Comparison of ENCODE assay signal across 22 mouse cellular contexts in the genomic region with DNA sequence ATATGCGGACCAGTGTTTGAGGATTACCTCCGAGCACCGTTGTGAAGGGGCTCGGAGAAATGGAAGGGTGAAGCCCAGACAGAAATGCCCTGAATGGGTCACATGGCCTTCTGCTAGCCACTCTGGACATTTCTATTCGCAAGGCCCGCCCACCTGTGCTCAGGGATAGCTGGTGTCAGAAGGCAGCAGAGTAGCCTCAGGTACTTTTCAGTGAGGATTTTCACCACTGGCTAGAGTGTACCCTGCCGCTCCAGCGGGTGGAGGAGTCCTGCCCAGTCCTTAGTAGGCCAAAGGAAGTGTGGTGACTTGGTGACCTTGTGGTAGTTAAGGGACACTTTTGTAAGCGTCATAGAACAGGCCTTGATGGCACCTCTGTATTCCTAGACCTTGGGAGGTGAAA. TPM values are rescaled to one million over a fixed set of nuclear protein-coding genes. Genes with fewer than 3 reads are reported as not detected.
DNase-seq lines count a peak whose midpoint lies in the region; ATAC-seq and TF ChIP-seq lines count a peak whose summit lies in the region.
"Had no signal": no experiment of that assay in that cellular context is flagged by ENCODE, and none has a peak within 500 bp of the region (broad histone marks: within the 10 kb centered on the region; RNA-seq: fewer than 3 reads in every experiment).

No protein-coding gene starts in this region.

- H3K9ac ChIP-seq in intestine, postnatal 0 days (ENCODE audit: low read depth, low read length): no peak overlapping the region
- H3K9ac ChIP-seq in intestine, embryonic 15.5 days: no peak overlapping the region
- H3K9ac ChIP-seq: forebrain, postnatal 0 days had no signal

- no peak for ATAC-seq in intestine, postnatal 0 days
- ATAC-seq in intestine, embryonic 15.5 days: no peak
- ATAC-seq: CD4-positive, CD25-positive, alpha-beta regulatory T cell, adult 4 months; forebrain, embryonic 13.5 days; forebrain, postnatal 0 days; hindbrain, embryonic 16.5 days had no signal

- H3K4me1 ChIP-seq in intestine, postnatal 0 days (replicated peaks; ENCODE audit: control insufficient read depth, insufficient read depth, low read length): peaks cover 19% of the 10 kb centered on the region; the same call in 1 of the 2 replicates
- H3K4me1 ChIP-seq in intestine, embryonic 15.5 days (replicated peaks): peaks cover 32% of the 10 kb centered on the region
- peaks cover 55% of the 10 kb centered on the region for H3K4me1 ChIP-seq in brown adipose tissue, adult 24 weeks (ENCODE audit: control insufficient read depth, insufficient read depth, insufficient read length, low read length)

- no peaks in the 10 kb centered on the region for H3K27me3 ChIP-seq in intestine, postnatal 0 days (replicated peaks; ENCODE audit: control insufficient read depth, insufficient read depth, low read length)
- no peaks in the 10 kb centered on the region for H3K27me3 ChIP-seq in intestine, embryonic 15.5 days (replicated peaks)
- H3K27me3 ChIP-seq: forebrain, embryonic 13.5 days had no signal

- H3K27ac ChIP-seq in intestine, postnatal 0 days (ENCODE audit: low read depth, low read length): peak overlapping the region; percentile 46; the same call in 1 of the 2 replicates
- H3K27ac ChIP-seq in intestine, embryonic 15.5 days: no peak overlapping the region
- peak overlapping the region; percentile 69 for H3K27ac ChIP-seq in brown adipose tissue, adult 24 weeks (replicated peaks; ENCODE audit: low read depth, low read length)
- H3K27ac ChIP-seq: embryonic facial prominence, embryonic 10.5 days; forebrain, embryonic 13.5 days; gastrocnemius, adult 2 months; hindbrain, embryonic 10.5 days had no signal

- H3K4me2 ChIP-seq in intestine, postnatal 0 days (replicated peaks; ENCODE audit: low read depth): no peak overlapping the region
- no peak overlapping the region for H3K4me2 ChIP-seq in intestine, embryonic 15.5 days (replicated peaks)
- H3K4me2 ChIP-seq: forebrain, embryonic 13.5 days had no signal

- H3K9me3 ChIP-seq in intestine, postnatal 0 days (ENCODE audit: control insufficient read depth): no peaks in the 10 kb centered on the region
- H3K9me3 ChIP-seq in intestine, embryonic 15.5 days: no peaks in the 10 kb centered on the region
- H3K9me3 ChIP-seq: embryonic facial prominence, embryonic 10.5 days; forebrain, embryonic 13.5 days; G1E; hindbrain, embryonic 10.5 days had no signal

- TF ChIP-seq CTCF in intestine, postnatal 0 days (IDR thresholded peaks at IDR 0.05; ENCODE audit: low read depth): no peak

- WGBS in intestine, postnatal 0 days: 75% methylated on average over 9 of the region's 9 CpGs
- 84% methylated on average over 9 of the region's 9 CpGs for WGBS in intestine, embryonic 15.5 days

- H3K4me3 ChIP-seq in intestine, postnatal 0 days (ENCODE audit: low read depth, low read length): no peak overlapping the region
- no peak overlapping the region for H3K4me3 ChIP-seq in intestine, embryonic 15.5 days (replicated peaks)
- H3K4me3 ChIP-seq in brown adipose tissue, adult 24 weeks (ENCODE audit: insufficient read depth, low read depth, low read length): no peak overlapping the region
- H3K4me3 ChIP-seq: embryonic facial prominence, embryonic 10.5 days; forebrain, embryonic 13.5 days; gastrocnemius, adult 2 months; hindbrain, embryonic 10.5 days had no signal

- peak; percentile 39 for DNase-seq in adrenal gland, postnatal 14 days
- no peak for DNase-seq in adrenal gland, adult 2 months
- DNase-seq in kidney, postnatal 36 days: peak; percentile 50 to 54
- DNase-seq in kidney, adult 8-10 months: no peak
- DNase-seq in thymus, postnatal 4 days: no peak
- DNase-seq: adrenal gland, postnatal 10 days; B cell, adult 2 months; cerebellum, adult 2 months; cerebellum, postnatal 10 days; forebrain, postnatal 0 days; gastrocnemius, adult 2 months; gastrocnemius, postnatal 25 days; heart, postnatal 14 days had no signal

- H3K36me3 ChIP-seq in intestine, postnatal 0 days (ENCODE audit: control insufficient read depth, insufficient read depth): peaks cover 63% of the 10 kb centered on the region
- H3K36me3 ChIP-seq in intestine, embryonic 15.5 days: peaks cover 8% of the 10 kb centered on the region

RNA-seq across cellular contexts. Expression of gene Bri3, which starts 17.1 kb away (rescaled TPM):
- total RNA-seq in adrenal gland, postnatal 14 days (2021): 123 and 128 TPM in 2 replicates
- total RNA-seq in adrenal gland, adult 2 months (2021): 100 to 1,000 TPM; 127 TPM
- 248 and 377 TPM in 2 replicates for polyA plus RNA-seq in adrenal gland, adult 2 months (2012; rRNA removed)
- polyA plus RNA-seq in intestine, postnatal 0 days (2015; fragmentation: Nextera tagmentation; extraction: Ambion mirVana): 313 and 341 TPM in 2 replicates
- polyA plus RNA-seq in intestine, embryonic 15.5 days (2015; fragmentation: Nextera tagmentation; extraction: Ambion mirVana): 130 and 133 TPM in 2 replicates
- 230 and 282 TPM in 2 replicates for polyA plus RNA-seq in brown adipose tissue, adult 24 weeks (2012; ENCODE audit: insufficient read depth, insufficient read length, missing spikeins)

RNA-seq across cellular contexts. Expression of gene Tecpr1, which starts 37.9 kb away (rescaled TPM):
- 79.1 and 89.2 TPM in 2 replicates for total RNA-seq in adrenal gland, postnatal 14 days (2021)
- 100 to 1,000 TPM in 1 of 2 experiments, 10 to 100 TPM in 1; 77.8 to 125 TPM for total RNA-seq in adrenal gland, adult 2 months (2021)
- polyA plus RNA-seq in adrenal gland, adult 2 months (2012; rRNA removed): 130 and 135 TPM in 2 replicates
- polyA plus RNA-seq in intestine, postnatal 0 days (2015; fragmentation: Nextera tagmentation; extraction: Ambion mirVana): 10.7 and 12.5 TPM in 2 replicates
- 17.3 and 19.9 TPM in 2 replicates for polyA plus RNA-seq in intestine, embryonic 15.5 days (2015; fragmentation: Nextera tagmentation; extraction: Ambion mirVana)
- 25.9 and 41.4 TPM in 2 replicates for polyA plus RNA-seq in brown adipose tissue, adult 24 weeks (2012; ENCODE audit: insufficient read depth, insufficient read length, missing spikeins)

Comparison
In these comparisons a context has a peak if more than half of its experiments do, and no peak if none do; other contexts are left out.
1. DNase-seq: peak in adrenal gland, postnatal 14 days (single experiment) and kidney, postnatal 36 days (2 of 2); none in adrenal gland, adult 2 months (single experiment), kidney, adult 8-10 months (0 of 2) and thymus, postnatal 4 days (single experiment).